Mouse (Mus musculus) hindbrain, embryonic 12.5 days (tissue): Measurements from ENCODE around the gene Ldlrad3. TPM values are rescaled to one million over a fixed set of nuclear protein-coding genes. Genes with fewer than 3 reads are reported as not detected.

Experiments
- ATAC-seq: fragments of 200-750 bp; cut with Nextera tagmentation; 2 replicates; pipeline ENCODE4 v1.8.0; 2017; ENCODE audit warnings: moderate TSS enrichment; ENCODE audit not compliant: low FRiP score
- H3K27ac ChIP-seq: fragments of 300-500 bp; sonication (generic); 2 replicates; pipeline ENCODE4 v1.5.1; 2016; ENCODE audit warnings: mild to moderate bottlenecking
- H3K27me3 ChIP-seq: fragments of 300-500 bp; sonication (generic); 2 replicates; pipeline ENCODE4 v1.6.1; 2016; ENCODE audit warnings: mild to moderate bottlenecking
- H3K36me3 ChIP-seq: fragments of 300-500 bp; sonication (generic); 2 replicates; pipeline ENCODE4 v1.6.1; 2016; ENCODE audit warnings: mild to moderate bottlenecking
- H3K4me1 ChIP-seq: fragments of 300-500 bp; sonication (generic); 2 replicates; pipeline ENCODE4 v1.6.1; 2016
- H3K4me2 ChIP-seq: fragments of 300-500 bp; sonication (generic); replicated peaks from 2 replicates; pipeline ENCODE4 v1.6.1; 2016; ENCODE audit warnings: mild to moderate bottlenecking
- H3K4me3 ChIP-seq: fragments of 300-500 bp; sonication (generic); 2 replicates; pipeline ENCODE4 v1.5.1; 2016; ENCODE audit warnings: mild to moderate bottlenecking
- H3K9ac ChIP-seq: fragments of 300-500 bp; sonication (generic); 2 replicates; pipeline ENCODE4 v1.6.1; 2016; ENCODE audit warnings: mild to moderate bottlenecking, moderate library complexity
- H3K9me3 ChIP-seq: fragments of 300-500 bp; sonication (generic); replicated peaks from 2 replicates; pipeline ENCODE4 v1.6.1; 2016; ENCODE audit warnings: mild to moderate bottlenecking
- WGBS: fragments of 180-500 bp; shearing (Covaris S2); methylation state at CpG from one replicate; pipeline ENCODE4 v1.1.7; 2016; 5-methylcytosine and 5-hydroxymethylcytosine counted together
- polyA plus RNA-seq: library from polyadenylated mRNA; unstranded; fragments of >200 nt; fragmentation: Nextera tagmentation; extraction: Ambion mirVana; gene quantifications from 2 replicates; pipeline ENCODE4 v1.2.1, GENCODE M21; 2016

Gene Ldlrad3
- polyA plus RNA-seq, 1 experiment from 2014 or later: 54.9 TPM

GRCm38 (mm10) chr2:102181459-102181858 is 4.7 kb downstream of the Ldlrad3 start:
- H3K27me3 ChIP-seq: no peaks in the 10 kb centered on the region
- no peak overlapping the region for H3K9ac ChIP-seq
- H3K4me2 ChIP-seq: no peak overlapping the region
- no peak overlapping the region for H3K27ac ChIP-seq
- H3K36me3 ChIP-seq: no peaks in the 10 kb centered on the region
- no peak for ATAC-seq
- peaks cover 31% of the 10 kb centered on the region for H3K4me1 ChIP-seq
- no peaks in the 10 kb centered on the region for H3K9me3 ChIP-seq
- 83% methylated on average over 2 of the region's 2 CpGs for WGBS
- H3K4me3 ChIP-seq: no peak overlapping the region

- ATAC-seq: no peak
- 67% methylated on average over 5 of the region's 5 CpGs for WGBS
- H3K9me3 ChIP-seq: no peaks in the 10 kb centered on the region
- H3K27ac ChIP-seq: peak overlapping the region; percentile 35; the same call in 1 of the 2 replicates
- no peaks in the 10 kb centered on the region for H3K27me3 ChIP-seq
- no peak overlapping the region for H3K4me3 ChIP-seq
- H3K9ac ChIP-seq: no peak overlapping the region
- peaks cover 12% of the 10 kb centered on the region for H3K4me1 ChIP-seq
- H3K36me3 ChIP-seq: no peaks in the 10 kb centered on the region
- no peak overlapping the region for H3K4me2 ChIP-seq
These were observed 9.8 kb downstream of the Ldlrad3 start for GRCm38 (mm10) chr2:102176434-102176772.

DNA sequence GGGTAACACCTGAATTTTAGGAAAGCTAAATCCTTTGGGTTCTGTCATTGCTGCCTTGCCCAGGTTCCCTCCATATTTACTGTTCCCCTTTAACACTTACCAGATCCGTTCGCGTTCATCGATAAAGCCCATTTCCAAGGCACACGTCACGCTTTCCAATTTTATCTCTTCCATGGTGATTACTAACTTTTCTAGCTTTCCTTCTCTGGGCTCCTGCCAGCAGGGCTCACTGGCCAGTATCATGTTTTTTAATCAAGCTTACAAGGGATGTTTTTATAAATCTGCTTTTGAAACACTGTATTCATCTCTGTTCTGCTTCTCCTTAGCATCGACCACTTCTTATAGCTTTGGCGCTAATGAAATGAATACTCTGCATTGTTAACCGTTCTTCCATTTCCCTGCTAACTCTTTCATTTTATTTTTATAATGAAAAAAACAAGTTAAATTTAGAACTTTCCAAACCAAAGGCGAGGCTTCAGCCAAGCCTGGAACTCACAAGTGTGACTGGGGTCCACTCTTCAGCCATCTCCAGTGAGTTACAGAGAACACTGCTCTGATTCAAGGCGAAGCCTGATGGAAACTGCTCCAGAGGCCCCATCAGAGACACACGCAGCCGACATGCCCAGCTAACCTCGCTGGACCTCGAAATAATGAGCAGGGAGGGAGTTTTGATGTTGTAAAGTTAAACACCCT is 10.3 kb downstream of the Ldlrad3 start:
- no peak overlapping the region for H3K4me2 ChIP-seq
- H3K9ac ChIP-seq: no peak overlapping the region
- no peaks in the 10 kb centered on the region for H3K9me3 ChIP-seq
- 0 out of 2 replicates have a peak overlapping the region, but pooled peaks have one; percentile 35 for H3K27ac ChIP-seq
- no peak for ATAC-seq
- WGBS: 85% methylated on average over 15 of the region's 15 CpGs
- H3K27me3 ChIP-seq: no peaks in the 10 kb centered on the region
- H3K4me3 ChIP-seq: no peak overlapping the region
- no peaks in the 10 kb centered on the region for H3K36me3 ChIP-seq
- peaks cover 12% of the 10 kb centered on the region for H3K4me1 ChIP-seq

GRCm38 (mm10) chr2:102172458-102172857 is 13.7 kb downstream of the Ldlrad3 start:
- Histone ChIP-seq H3K27ac (no peak overlapping the region), H3K36me3 (no peaks in the 10 kb centered on the region), H3K4me1 (peaks cover 21% of the 10 kb centered on the region), H3K9ac (no peak overlapping the region), H3K4me3 (no peak overlapping the region), H3K4me2 (no peak overlapping the region), H3K9me3 (no peaks in the 10 kb centered on the region), H3K27me3 (no peaks in the 10 kb centered on the region)
- no peak for ATAC-seq
- 86% methylated on average over 4 of the region's 4 CpGs for WGBS

- Histone ChIP-seq H3K4me2 (peak overlapping the region; percentile 12; the same call in 1 of the 2 replicates), H3K27me3 (no peaks in the 10 kb centered on the region), H3K36me3 (0 out of 2 replicates have a peak, but pooled peaks cover under 1% of the 10 kb centered on the region), H3K4me1 (peaks cover 40% of the 10 kb centered on the region), H3K4me3 (no peak overlapping the region), H3K27ac (peak overlapping the region; percentile 56), H3K9ac (no peak overlapping the region), H3K9me3 (no peaks in the 10 kb centered on the region)
- ATAC-seq: peak; percentile 69
- WGBS: 38% methylated on average over 15 of the region's 15 CpGs
These were observed 19.4 kb downstream of the Ldlrad3 start for GRCm38 (mm10) chr2:102166550-102167325.

GRCm38 (mm10) chr2:102163106-102163505 is 23.1 kb downstream of the Ldlrad3 start:
- WGBS: 87% methylated on average over 3 of the region's 3 CpGs
- no peak overlapping the region for H3K4me3 ChIP-seq
- no peaks in the 10 kb centered on the region for H3K27me3 ChIP-seq
- no peak for ATAC-seq
- H3K9ac ChIP-seq: no peak overlapping the region
- peaks cover 31% of the 10 kb centered on the region for H3K4me1 ChIP-seq
- H3K27ac ChIP-seq: no peak overlapping the region
- H3K9me3 ChIP-seq: no peaks in the 10 kb centered on the region
- H3K36me3 ChIP-seq: 0 out of 2 replicates have a peak, but pooled peaks cover 3% of the 10 kb centered on the region
- H3K4me2 ChIP-seq: no peak overlapping the region

DNA sequence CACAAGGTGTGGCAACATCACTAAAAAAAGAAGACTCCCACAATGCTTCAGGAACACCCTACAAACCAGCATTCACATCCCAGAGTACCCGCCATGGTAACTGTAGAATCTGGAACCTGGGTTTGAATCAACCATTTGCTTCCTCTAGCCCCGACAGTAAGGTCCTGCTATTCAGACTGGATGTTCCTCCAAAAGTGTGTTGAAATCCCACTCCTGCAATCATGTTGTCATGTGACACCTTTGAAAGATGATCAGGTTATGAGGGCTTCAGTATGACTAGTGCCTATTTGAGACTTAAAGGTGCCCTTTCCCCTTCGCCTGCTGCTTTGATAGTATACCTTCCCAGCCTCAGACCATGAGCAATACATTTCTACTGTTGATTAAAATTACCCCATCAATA is 28.6 kb downstream of the Ldlrad3 start:
- no peak overlapping the region for H3K27ac ChIP-seq
- 0 out of 2 replicates have a peak, but pooled peaks cover 3% of the 10 kb centered on the region for H3K36me3 ChIP-seq
- no peaks in the 10 kb centered on the region for H3K9me3 ChIP-seq
- ATAC-seq: no peak
- no peak overlapping the region for H3K4me3 ChIP-seq
- H3K9ac ChIP-seq: no peak overlapping the region
- H3K4me1 ChIP-seq: peaks cover 30% of the 10 kb centered on the region
- H3K27me3 ChIP-seq: no peaks in the 10 kb centered on the region
- H3K4me2 ChIP-seq: no peak overlapping the region
- 84% methylated on average over 3 of the region's 3 CpGs for WGBS

- no peaks in the 10 kb centered on the region for H3K9me3 ChIP-seq
- no peak for ATAC-seq
- H3K36me3 ChIP-seq: 0 out of 2 replicates have a peak, but pooled peaks cover 3% of the 10 kb centered on the region
- no peak overlapping the region for H3K9ac ChIP-seq
- H3K27me3 ChIP-seq: no peaks in the 10 kb centered on the region
- H3K4me1 ChIP-seq: peaks cover 30% of the 10 kb centered on the region
- WGBS: 75% methylated on average over 9 of the region's 9 CpGs
- no peak overlapping the region for H3K4me2 ChIP-seq
- peak overlapping the region; percentile 49 for H3K27ac ChIP-seq
- H3K4me3 ChIP-seq: no peak overlapping the region
These were observed 29.2 kb downstream of the Ldlrad3 start for GRCm38 (mm10) chr2:102157010-102157409.

DNA sequence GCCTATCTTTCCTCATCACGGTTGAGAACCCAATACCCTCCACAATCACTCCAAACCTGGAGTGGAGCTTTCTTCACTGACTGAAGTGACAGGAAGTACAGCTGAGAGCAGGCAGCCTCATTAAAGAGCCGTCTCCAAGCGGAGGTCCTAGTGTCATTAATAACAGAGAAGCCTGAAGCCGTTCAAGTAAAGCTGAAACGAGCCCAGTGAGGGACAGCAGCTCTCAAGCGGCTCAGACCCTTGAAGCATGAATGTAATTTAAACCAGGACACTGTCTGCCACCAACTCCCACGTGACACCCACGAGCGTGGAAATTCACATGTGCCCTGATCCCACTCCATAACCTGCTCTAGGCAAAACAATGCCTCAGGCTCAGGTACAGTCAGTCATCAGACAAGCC is 29.7 kb downstream of the Ldlrad3 start:
- Histone ChIP-seq H3K4me3 (no peak overlapping the region), H3K9ac (no peak overlapping the region), H3K9me3 (no peaks in the 10 kb centered on the region), H3K36me3 (no peaks in the 10 kb centered on the region), H3K4me1 (peaks cover 30% of the 10 kb centered on the region), H3K27me3 (no peaks in the 10 kb centered on the region), H3K27ac (peak overlapping the region; percentile 49), H3K4me2 (no peak overlapping the region)
- 31% methylated on average over 9 of the region's 9 CpGs for WGBS
- peak; percentile 35; the same call in 1 of the 2 replicates for ATAC-seq

DNA sequence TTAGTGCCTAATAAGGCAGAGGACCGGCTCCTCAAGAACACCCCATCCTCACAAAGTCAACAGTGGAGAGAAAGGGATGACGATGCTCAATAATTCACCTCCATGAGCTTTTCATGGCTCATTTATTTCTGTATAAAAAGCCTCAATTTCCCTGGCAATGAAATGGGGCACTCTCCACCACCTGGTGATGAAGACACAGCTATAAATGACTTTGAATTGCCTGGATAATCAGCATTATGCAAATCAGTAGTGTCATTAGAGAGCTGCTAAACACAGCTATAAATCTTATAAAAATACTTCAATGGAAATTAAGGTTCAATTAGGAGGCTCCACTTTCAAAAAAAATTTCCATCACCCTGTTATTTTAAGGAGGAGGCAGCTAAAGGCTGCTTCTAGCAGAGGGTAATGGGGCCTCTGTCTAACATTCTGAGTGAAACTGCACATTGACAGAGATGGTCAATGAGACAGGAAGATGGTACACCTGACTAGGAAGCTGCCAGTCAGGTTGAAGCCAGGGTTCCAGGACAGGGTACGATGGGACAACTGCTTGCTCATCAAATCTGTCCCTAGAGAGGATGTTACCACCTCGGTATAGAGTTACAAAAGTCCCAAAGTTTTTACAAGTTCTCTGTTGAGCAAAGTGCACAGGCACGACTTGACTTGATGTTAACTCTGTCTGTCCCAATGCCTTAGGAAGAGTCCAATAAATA is 30.7 kb downstream of the Ldlrad3 start:
- 63% methylated on average over 5 of the region's 5 CpGs for WGBS
- no peak overlapping the region for H3K4me2 ChIP-seq
- H3K27ac ChIP-seq: no peak overlapping the region
- H3K9me3 ChIP-seq: no peaks in the 10 kb centered on the region
- peak; percentile 29; the same call in 1 of the 2 replicates for ATAC-seq
- H3K9ac ChIP-seq: no peak overlapping the region
- H3K27me3 ChIP-seq: no peaks in the 10 kb centered on the region
- H3K36me3 ChIP-seq: no peaks in the 10 kb centered on the region
- H3K4me3 ChIP-seq: no peak overlapping the region
- peaks cover 30% of the 10 kb centered on the region for H3K4me1 ChIP-seq

DNA sequence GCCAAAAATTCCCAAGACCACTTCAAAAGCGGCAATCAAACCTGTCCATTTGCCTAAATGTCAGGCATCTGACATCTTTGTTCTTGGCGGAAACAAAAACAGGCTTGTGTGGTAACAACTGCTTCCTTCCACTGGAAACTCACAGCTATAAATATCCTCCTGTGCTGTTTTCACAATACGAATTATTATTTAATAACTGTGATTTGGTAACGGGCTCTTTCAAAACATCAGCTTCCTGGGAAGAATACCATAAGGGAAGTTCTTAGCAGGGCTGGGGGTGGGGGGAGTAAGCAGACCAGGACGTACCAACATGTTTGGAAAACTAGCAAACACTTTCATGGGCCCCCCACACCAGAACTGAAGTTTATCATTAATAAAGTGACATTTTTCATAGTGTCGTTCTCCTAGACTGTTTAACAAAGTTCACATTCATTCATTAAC is 31.4 kb downstream of the Ldlrad3 start:
- no peaks in the 10 kb centered on the region for H3K27me3 ChIP-seq
- no peaks in the 10 kb centered on the region for H3K9me3 ChIP-seq
- peaks cover 30% of the 10 kb centered on the region for H3K4me1 ChIP-seq
- WGBS: 73% methylated on average over 6 of the region's 6 CpGs
- no peak overlapping the region for H3K9ac ChIP-seq
- no peak overlapping the region for H3K4me3 ChIP-seq
- no peak overlapping the region for H3K4me2 ChIP-seq
- no peak for ATAC-seq
- H3K27ac ChIP-seq: no peak overlapping the region
- no peaks in the 10 kb centered on the region for H3K36me3 ChIP-seq

- ATAC-seq: no peak
- Histone ChIP-seq H3K4me2 (no peak overlapping the region), H3K27ac (no peak overlapping the region), H3K9me3 (no peaks in the 10 kb centered on the region), H3K4me1 (peaks cover 30% of the 10 kb centered on the region), H3K27me3 (no peaks in the 10 kb centered on the region), H3K9ac (no peak overlapping the region), H3K36me3 (no peaks in the 10 kb centered on the region), H3K4me3 (no peak overlapping the region)
- 78% methylated on average over 4 of the region's 4 CpGs for WGBS
These were observed 31.9 kb downstream of the Ldlrad3 start for GRCm38 (mm10) chr2:102154328-102154727.
